Mouse (Mus musculus): ENCODE results near the gene Epb41l1.

DNA sequence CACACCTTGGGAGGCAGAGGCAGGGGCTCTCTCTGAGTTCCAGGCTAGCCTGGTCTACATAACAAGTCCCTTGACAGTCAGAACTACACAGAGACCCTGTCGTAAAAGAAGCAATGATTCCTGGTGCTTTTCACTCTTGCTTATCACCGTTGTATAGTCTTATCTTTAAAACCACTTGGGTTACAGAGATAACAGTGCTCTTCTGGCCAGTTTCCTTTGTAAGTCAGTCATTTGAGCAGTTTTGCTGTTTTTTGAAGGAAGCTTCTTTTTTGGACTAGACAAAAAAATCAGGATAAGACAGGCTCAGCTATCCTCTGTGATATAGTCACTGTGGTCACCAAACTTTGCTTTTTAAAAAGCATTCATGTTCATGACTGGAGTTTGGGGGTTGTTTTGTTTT is 141.1 kb downstream of the Epb41l1 start:
- TF ChIP-seq NANOG (IDR thresholded peaks at IDR 0.05; ENCODE audit: borderline replicate concordance, low read length) (no peak), CTCF (conservative IDR thresholded peaks at IDR 0.05; ENCODE audit: low read length) (no peak), POU5F1 (IDR thresholded peaks at IDR 0.05; ENCODE audit: borderline replicate concordance, low read length) (no peak)

Data from E14TG2a.4 (cell line).